In the genomic region with DNA sequence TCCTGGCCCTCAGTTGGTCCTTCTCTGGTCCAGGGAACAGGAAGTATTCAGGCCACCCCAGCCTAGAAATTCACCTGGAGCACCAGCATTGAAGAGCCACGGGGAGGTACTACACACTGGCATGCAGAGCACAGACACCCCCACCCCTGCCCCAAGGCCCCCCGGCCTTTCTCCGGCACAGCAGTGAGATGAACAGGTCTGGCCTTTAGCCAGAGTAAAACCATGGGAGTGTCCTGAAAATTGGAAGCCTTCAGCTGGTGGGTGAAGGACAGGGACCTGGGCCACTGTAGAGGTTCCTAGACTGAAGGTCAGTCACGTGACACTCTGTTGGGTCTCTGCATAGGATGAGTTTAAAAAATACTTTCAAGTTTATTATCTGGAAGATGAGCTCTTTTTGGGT, we compare ENCODE assay signal across 25 mouse cellular contexts.
"Had no signal": no experiment of that assay in that cellular context is flagged by ENCODE, and none has a peak within 500 bp of the region (broad histone marks: within the 10 kb centered on the region; RNA-seq: fewer than 3 reads in every experiment).

No protein-coding gene starts in this region.

- H3K9me3 ChIP-seq: heart, embryonic 12.5 days; hindbrain, embryonic 13.5 days; hindbrain, embryonic 15.5 days; kidney, embryonic 15.5 days; limb, embryonic 13.5 days; limb, embryonic 15.5 days; liver, embryonic 12.5 days had no signal

- DNase-seq: gastrocnemius, postnatal 14 days; gastrocnemius, postnatal 36 days; heart, adult 11 months; heart, adult 2 months; heart, postnatal 10 days; heart, postnatal 36 days; kidney, adult 11 months; kidney, adult 2 months; kidney, adult 9 months; kidney, postnatal 14 days; kidney, postnatal 36 days; layer of hippocampus, adult 9-11 months; layer of hippocampus, postnatal 36 days; left cerebral cortex, postnatal 4 days had no signal

- ATAC-seq: hindbrain, postnatal 0 days; intestine, embryonic 16.5 days; liver, embryonic 12.5 days had no signal

- H3K4me1 ChIP-seq: heart, embryonic 12.5 days; hindbrain, embryonic 15.5 days; limb, embryonic 13.5 days; limb, embryonic 15.5 days had no signal

- H3K9ac ChIP-seq: heart, embryonic 12.5 days; hindbrain, embryonic 13.5 days; hindbrain, embryonic 15.5 days; kidney, embryonic 15.5 days; limb, embryonic 13.5 days; limb, embryonic 15.5 days; liver, embryonic 12.5 days; liver, embryonic 14.5 days had no signal

- H3K4me2 ChIP-seq: heart, embryonic 12.5 days; hindbrain, embryonic 13.5 days; hindbrain, embryonic 15.5 days; kidney, embryonic 15.5 days; limb, embryonic 13.5 days; limb, embryonic 15.5 days; liver, embryonic 12.5 days had no signal

- H3K4me3 ChIP-seq: heart, adult 2 months; heart, embryonic 12.5 days; hindbrain, embryonic 13.5 days; hindbrain, embryonic 15.5 days; kidney, embryonic 15.5 days; limb, embryonic 13.5 days; limb, embryonic 15.5 days; liver, embryonic 12.5 days had no signal

- H3K27me3 ChIP-seq: heart, embryonic 12.5 days; hindbrain, embryonic 13.5 days; hindbrain, embryonic 15.5 days; kidney, embryonic 15.5 days; limb, embryonic 13.5 days; limb, embryonic 15.5 days; liver, embryonic 12.5 days had no signal

- H3K27ac ChIP-seq: heart, adult 2 months; hindbrain, embryonic 13.5 days; hindbrain, embryonic 15.5 days; hindbrain, postnatal 0 days; kidney, embryonic 15.5 days; kidney, postnatal 0 days; limb, embryonic 13.5 days; limb, embryonic 15.5 days; liver, embryonic 12.5 days; liver, embryonic 14.5 days had no signal
